Comparison of ENCODE assay signal across 19 mouse cellular contexts in genomic region chr3:121841412-121842014, GRCm38 (mm10). TPM values are rescaled to one million over a fixed set of nuclear protein-coding genes. Genes with fewer than 3 reads are reported as not detected.
A peak's percentile ranks its signal among the peaks of the same experiment; 100 is the strongest.
DNase-seq lines count a peak whose midpoint lies in the region; ATAC-seq and TF ChIP-seq lines count a peak whose summit lies in the region.
"Had no signal": no experiment of that assay in that cellular context is flagged by ENCODE, and none has a peak within 500 bp of the region (broad histone marks: within the 10 kb centered on the region; RNA-seq: fewer than 3 reads in every experiment).

No protein-coding gene starts in this region.

- H3K27ac ChIP-seq in intestine, embryonic 14.5 days (ENCODE audit: low read depth): no peak overlapping the region
- H3K27ac ChIP-seq in intestine, postnatal 0 days (ENCODE audit: low read depth, low read length): no peak overlapping the region
- H3K27ac ChIP-seq: kidney, embryonic 15.5 days; limb, embryonic 15.5 days had no signal

- no peak overlapping the region for H3K4me2 ChIP-seq in intestine, embryonic 14.5 days (ENCODE audit: low read length)
- H3K4me2 ChIP-seq in intestine, postnatal 0 days (replicated peaks; ENCODE audit: low read depth): no peak overlapping the region
- H3K4me2 ChIP-seq: kidney, embryonic 15.5 days; limb, embryonic 15.5 days had no signal

- DNase-seq in intestine, embryonic 14.5 days (ENCODE audit: low spot score): peak; percentile 18
- peak; percentile 13 for DNase-seq in 3134 (ENCODE audit: extremely low read depth, insufficient read length, low spot score)
- DNase-seq in 3T3-L1 (ENCODE audit: low read depth, low spot score): peak; percentile 77
- peak; percentile 55 for DNase-seq in fibroblast of lung, adult 2 months (ENCODE audit: low read depth)
- DNase-seq in gastrocnemius, postnatal 4 days (ENCODE audit: low spot score in 2 of 2): no peak
- DNase-seq in MN1 (ENCODE audit: low spot score): no peak
- DNase-seq in left cerebral cortex, adult 18-20 months (ENCODE audit: low spot score in 2 of 2): no peak
- DNase-seq: cerebellum, postnatal 25 days; forebrain, postnatal 0 days; lung, postnatal 36 days; midbrain, embryonic 14.5 days; retina, postnatal 1 day; thymus, adult 18-20 months had no signal

- H3K9me3 ChIP-seq in intestine, embryonic 14.5 days (ENCODE audit: control insufficient read depth, low read length): no peaks in the 10 kb centered on the region
- H3K9me3 ChIP-seq in intestine, postnatal 0 days (ENCODE audit: control insufficient read depth): no peaks in the 10 kb centered on the region
- H3K9me3 ChIP-seq: kidney, embryonic 15.5 days; limb, embryonic 15.5 days had no signal

- TF ChIP-seq CTCF in intestine, postnatal 0 days (IDR thresholded peaks at IDR 0.05; ENCODE audit: low read depth): no peak

- no peak overlapping the region for H3K4me3 ChIP-seq in intestine, embryonic 14.5 days (ENCODE audit: low read depth, low read length)
- H3K4me3 ChIP-seq in intestine, postnatal 0 days (ENCODE audit: low read depth, low read length): no peak overlapping the region
- H3K4me3 ChIP-seq: erythroblast, embryonic 14.5 days; kidney, embryonic 15.5 days; limb, embryonic 15.5 days had no signal

- H3K36me3 ChIP-seq in intestine, embryonic 14.5 days (ENCODE audit: control insufficient read depth, insufficient read depth, low read length): no peaks in the 10 kb centered on the region
- H3K36me3 ChIP-seq in intestine, postnatal 0 days (ENCODE audit: control insufficient read depth, insufficient read depth): no peaks in the 10 kb centered on the region
- H3K36me3 ChIP-seq: kidney, embryonic 15.5 days; limb, embryonic 15.5 days had no signal

- WGBS in intestine, embryonic 14.5 days: 70% methylated on average over 9 of the region's 9 CpGs
- 71% methylated on average over 9 of the region's 9 CpGs for WGBS in intestine, postnatal 0 days

- ATAC-seq in intestine, embryonic 14.5 days (replicated peaks; ENCODE audit: low FRiP score, low TSS enrichment, low read depth): no peak
- no peak for ATAC-seq in intestine, postnatal 0 days
- ATAC-seq: activated CD4-positive, CD25-positive, alpha-beta regulatory T cell, adult 4 months; forebrain, postnatal 0 days; Patski had no signal

- H3K4me1 ChIP-seq in intestine, embryonic 14.5 days (replicated peaks; ENCODE audit: control insufficient read depth, insufficient read depth, low read length): no peaks in the 10 kb centered on the region
- no peaks in the 10 kb centered on the region for H3K4me1 ChIP-seq in intestine, postnatal 0 days (replicated peaks; ENCODE audit: control insufficient read depth, insufficient read depth, low read length)
- H3K4me1 ChIP-seq: limb, embryonic 15.5 days had no signal

- no peak overlapping the region for H3K9ac ChIP-seq in intestine, embryonic 14.5 days (ENCODE audit: low read length)
- no peak overlapping the region for H3K9ac ChIP-seq in intestine, postnatal 0 days (ENCODE audit: low read depth, low read length)
- H3K9ac ChIP-seq: forebrain, postnatal 0 days; kidney, embryonic 15.5 days; limb, embryonic 15.5 days had no signal

- H3K27me3 ChIP-seq in intestine, embryonic 14.5 days (replicated peaks; ENCODE audit: control insufficient read depth, insufficient read depth, low read length): no peaks in the 10 kb centered on the region
- no peaks in the 10 kb centered on the region for H3K27me3 ChIP-seq in intestine, postnatal 0 days (replicated peaks; ENCODE audit: control insufficient read depth, insufficient read depth, low read length)
- H3K27me3 ChIP-seq: kidney, embryonic 15.5 days; limb, embryonic 15.5 days; Patski had no signal

RNA-seq across cellular contexts. Expression of gene Abcd3, which starts 26.4 kb away (rescaled TPM):
- 56.8 and 61.7 TPM in 2 replicates for polyA plus RNA-seq in intestine, embryonic 14.5 days (2014; fragmentation: Nextera tagmentation; extraction: Ambion mirVana)
- polyA plus RNA-seq in intestine, postnatal 0 days (2015; fragmentation: Nextera tagmentation; extraction: Ambion mirVana): 46.9 and 53.0 TPM in 2 replicates
- 10 to 100 TPM; 34.3 to 36.5 TPM for total RNA-seq in gastrocnemius, postnatal 4 days (2021)
- total RNA-seq in left cerebral cortex, adult 18-20 months (2021): 10 to 100 TPM; 47.4 to 48.7 TPM

Comparison
In these comparisons a context has a peak if more than half of its experiments do, and no peak if none do; other contexts are left out.
1. DNase-seq: peak in intestine, embryonic 14.5 days (single experiment), 3134 (single experiment), 3T3-L1 (single experiment) and fibroblast of lung, adult 2 months (single experiment); none in gastrocnemius, postnatal 4 days (0 of 2), MN1 (single experiment) and left cerebral cortex, adult 18-20 months (0 of 2).